Mouse (Mus musculus) inflammation-experienced regulatory T-cells, adult 6 months (primary cell): ENCODE results near the gene Ak3. TPM values are rescaled to one million over a fixed set of nuclear protein-coding genes. Genes with fewer than 3 reads are reported as not detected.
A peak's percentile ranks its signal among the peaks of the same experiment; 100 is the strongest.

Experiments
- ATAC-seq: one replicate; pipeline ENCODE4 v1.8.0; 2017
- polyA plus RNA-seq, 3 experiments: library from polyadenylated mRNA; unstranded; fragments of 100-300 nt; shearing (Covaris generic); gene quantifications; one replicate each; pipeline ENCODE4 v1.2.1; 2017

Gene Ak3
- polyA plus RNA-seq, 3 experiments from 2014 or later: 13.7 to 24.2 (median 17.2) TPM

- ATAC-seq: no peak
These were observed 56.4 kb downstream of the Ak3 start for GRCm38 (mm10) chr19:28991391-28991790.

- peak; percentile 56 for ATAC-seq
These were observed 57.1 kb downstream of the Ak3 start for GRCm38 (mm10) chr19:28990590-28991221.

- peak; percentile 86 for ATAC-seq
These were observed 57.6 kb downstream of the Ak3 start, which contains the start of gene Cdc37l1 for GRCm38 (mm10) chr19:28990194-28990589. TSS of gene Cdc37l1 (plus strand) at chr19:28990352.

GRCm38 (mm10) chr19:28989515-28989914 lies 58.2 kb downstream of the Ak3 start:
- no peak for ATAC-seq

- no peak for ATAC-seq
These were observed 65.1 kb downstream of the Ak3 start for GRCm38 (mm10) chr19:28982617-28983016.

GRCm38 (mm10) chr19:28974862-28975611 lies 72.7 kb downstream of the Ak3 start:
- peak; percentile 77 for ATAC-seq

Other genes with a start within 250 kb of the Ak3 start
- gene Slc1a1, start 212.9 kb downstream of the Ak3 start, polyA plus RNA-seq: not detected
- 1 to 10 TPM; 1.1 to 1.3 (median 1.1) TPM for gene Plpp6, start 84.0 kb downstream of the Ak3 start, polyA plus RNA-seq
- gene 4430402I18Rik, start 80.2 kb downstream of the Ak3 start, polyA plus RNA-seq: not detected
- gene Cdc37l1, start 57.6 kb downstream of the Ak3 start, polyA plus RNA-seq: 10 to 100 TPM; 32.8 to 35.6 (median 33.4) TPM
- gene Rcl1, start 53.4 kb upstream of the Ak3 start, polyA plus RNA-seq: 10 to 100 TPM; 21.7 to 27.0 (median 22.1) TPM
- 10 to 100 TPM; 21.2 to 26.9 (median 23.4) TPM for gene Jak2, start 203.9 kb upstream of the Ak3 start, polyA plus RNA-seq